Mouse (Mus musculus) liver, adult 2 months (tissue): ENCODE results near the gene Arid5a. TPM values are rescaled to one million over a fixed set of nuclear protein-coding genes. Genes with fewer than 3 reads are reported as not detected.
A peak's percentile ranks its signal among the peaks of the same experiment; 100 is the strongest.

Experiments used
- DNase-seq: peaks from one replicate; pipeline ENCODE4 v3.0.0-alpha.2; 2011; ENCODE audit warnings: low read depth, low spot score; ENCODE audit errors: extremely low read depth
- H3K27ac ChIP-seq: fragments of 200-500 bp; replicated peaks from 2 replicates; pipeline ENCODE4 v1.5.1; 2012; ENCODE audit warnings: low read depth, mild to moderate bottlenecking, control low read depth, inconsistent platforms, low read length; ENCODE audit not compliant: insufficient read depth
- H3K27me3 ChIP-seq: fragments of 200-500 bp; 2 replicates; pipeline ENCODE4 v1.6.1; 2012; ENCODE audit warnings: mild to moderate bottlenecking, moderate library complexity, low read length, inconsistent platforms; ENCODE audit not compliant: control insufficient read depth, insufficient read depth
- H3K36me3 ChIP-seq: fragments of 200-500 bp; 2 replicates; pipeline ENCODE4 v1.6.1; 2012; ENCODE audit warnings: low read length, inconsistent platforms; ENCODE audit not compliant: control insufficient read depth, insufficient read depth
- H3K4me1 ChIP-seq: fragments of 200-500 bp; 2 replicates; pipeline ENCODE4 v1.6.1; 2011; ENCODE audit warnings: low read length; ENCODE audit not compliant: control insufficient read depth, insufficient read depth
- H3K4me3 ChIP-seq: fragments of 200-500 bp; 2 replicates; pipeline ENCODE4 v1.5.1; 2011; ENCODE audit warnings: low read depth, mild to moderate bottlenecking, control low read depth, low read length, moderate library complexity; ENCODE audit not compliant: insufficient read depth
- H3K79me2 ChIP-seq: fragments of 200-500 bp; 2 replicates; pipeline ENCODE4 v1.6.1; 2012; ENCODE audit warnings: inconsistent platforms, mild to moderate bottlenecking, low read length, moderate library complexity; ENCODE audit not compliant: control insufficient read depth, insufficient read depth
- H3K9ac ChIP-seq: fragments of 200-500 bp; 2 replicates; pipeline ENCODE4 v1.6.1; 2012; ENCODE audit warnings: low read depth, mild to moderate bottlenecking, control low read depth, inconsistent platforms, low read length
- CTCF ChIP-seq: fragments of 200-500 bp; IDR thresholded peaks from 2 replicates; pipeline ENCODE4 v1.5.1; 2011; ENCODE audit warnings: low read depth, low read length, control low read depth
- POLR2A ChIP-seq: fragments of 200-500 bp; IDR thresholded peaks from 2 replicates; pipeline ENCODE4 v1.6.1; 2011; ENCODE audit warnings: low read length, control low read depth; ENCODE audit not compliant: insufficient read depth; ENCODE audit errors: extremely low read depth
- WGBS: fragments of 180-500 bp; shearing (Covaris S2); methylation state at CpG from one replicate; pipeline ENCODE4 v1.1.7; 2018; 5-methylcytosine and 5-hydroxymethylcytosine counted together
- polyA plus RNA-seq: library from polyadenylated mRNA; depleted of rRNA; stranded (reverse); fragments of >200 nt; gene quantifications from 2 replicates; pipeline ENCODE4 v1.2.3, GENCODE M21; 2012; rRNA removed
- total RNA-seq: library from RNA; depleted of rRNA; stranded (reverse); fragments of >200 nt; gene quantifications from 2 replicates; pipeline ENCODE4 v1.2.3, GENCODE M21; 2014; rRNA removed

Arid5a gene
- total and polyA plus RNA-seq, 2 experiments, result 1.7 to 3.8 TPM

- H3K79me2 ChIP-seq, result peaks cover 33% of the 10 kb centered on the region; the same call in 1 of the 2 replicates
- DNase-seq, result no peak
- H3K27ac ChIP-seq, result peak overlapping the region; percentile 93
- peak overlapping the region; percentile 99 for H3K9ac ChIP-seq
- WGBS, result 45% methylated on average over 12 of the region's 12 CpGs
- H3K4me1 ChIP-seq, result peaks cover 17% of the 10 kb centered on the region
- no peak for TF ChIP-seq POLR2A
- no peak for TF ChIP-seq CTCF
- no peaks in the 10 kb centered on the region for H3K27me3 ChIP-seq
- H3K4me3 ChIP-seq, result peak overlapping the region; percentile 98
- peaks cover 18% of the 10 kb centered on the region for H3K36me3 ChIP-seq
Measured at GRCm38 (mm10) chr1:36367698-36368097, 60.2 kb downstream of the Arid5a start.

GRCm38 (mm10) chr1:36368112-36368968, 60.8 kb downstream of the Arid5a start:
- Histone ChIP-seq H3K79me2 (peaks cover 33% of the 10 kb centered on the region; the same call in 1 of the 2 replicates), H3K36me3 (peaks cover 16% of the 10 kb centered on the region), H3K4me3 (peak overlapping the region; percentile 98), H3K9ac (peak overlapping the region; percentile 99), H3K4me1 (peaks cover 17% of the 10 kb centered on the region), H3K27me3 (no peaks in the 10 kb centered on the region), H3K27ac (peak overlapping the region; percentile 93)
- WGBS, result under 1% methylated on average over 54 of the region's 55 CpGs
- TF ChIP-seq POLR2A, result no peak
- no peak for TF ChIP-seq CTCF
- DNase-seq, result peak; percentile 77

GRCm38 (mm10) chr1:36368969-36369645, 61.6 kb downstream of the Arid5a start, which contains the start of gene Kansl3:
Gene Kansl3 (minus strand): TSS chr1:36369181.
- 4% methylated on average over 61 of the region's 61 CpGs for WGBS
- Histone ChIP-seq H3K4me3 (peak within 1 kb of the TSS; percentile 98), H3K9ac (peak within 1 kb of the TSS; percentile 99), H3K4me1 (peaks cover 17% of the 10 kb centered on the region), H3K79me2 (peaks cover 33% of the 10 kb centered on the region; the same call in 1 of the 2 replicates), H3K27me3 (no peaks in the 10 kb centered on the region), H3K27ac (peak within 1 kb of the TSS; percentile 93), H3K36me3 (peaks cover 10% of the 10 kb centered on the region; the same call in 1 of the 2 replicates)
- DNase-seq, result peak; percentile 74
- TF ChIP-seq POLR2A (peak; percentile 86), CTCF (no peak)

GRCm38 (mm10) chr1:36370918-36371317, 63.4 kb downstream of the Arid5a start:
- DNase-seq, result peak; percentile 94
- no peak overlapping the region for H3K9ac ChIP-seq
- H3K79me2 ChIP-seq, result peaks cover 24% of the 10 kb centered on the region; the same call in 1 of the 2 replicates
- no peaks in the 10 kb centered on the region for H3K27me3 ChIP-seq
- H3K4me3 ChIP-seq, result no peak overlapping the region
- peaks cover 3% of the 10 kb centered on the region; the same call in 1 of the 2 replicates for H3K36me3 ChIP-seq
- peaks cover 17% of the 10 kb centered on the region for H3K4me1 ChIP-seq
- H3K27ac ChIP-seq, result peak overlapping the region; percentile 60
- TF ChIP-seq CTCF, result no peak
- no peak for TF ChIP-seq POLR2A
- 25% methylated on average over 6 of the region's 6 CpGs for WGBS

GRCm38 (mm10) chr1:36371934-36372845, 64.7 kb downstream of the Arid5a start, which contains the start of gene Fer1l5:
Gene Fer1l5 (plus strand): TSS chr1:36372291.
- no peak for DNase-seq
- WGBS, result 85% methylated on average over 10 of the region's 10 CpGs

More at GRCm38 (mm10) chr1:36371934-36372845, 64.7 kb downstream of the Arid5a start, which contains the start of gene Fer1l5:
- no peaks in the 10 kb centered on the region; the same call in 1 of the 2 replicates for H3K36me3 ChIP-seq
- no peak within 1 kb of the TSS for H3K4me3 ChIP-seq
- no peaks in the 10 kb centered on the region for H3K27me3 ChIP-seq
- peaks cover 16% of the 10 kb centered on the region; the same call in 1 of the 2 replicates for H3K79me2 ChIP-seq
- H3K4me1 ChIP-seq, result peaks cover 12% of the 10 kb centered on the region
- TF ChIP-seq POLR2A, result no peak
- no peak for TF ChIP-seq CTCF
- no peak within 1 kb of the TSS for H3K9ac ChIP-seq
- no peak within 1 kb of the TSS for H3K27ac ChIP-seq

Other genes starting within 250 kb of the Arid5a start
- gene Hs6st1, start 239.3 kb upstream of the Arid5a start, total RNA-seq, result 40.2 and 43.7 TPM in 2 replicates
- 110 and 121 TPM in 2 replicates for gene Hs6st1, start 239.3 kb upstream of the Arid5a start, polyA plus RNA-seq
- 44.5 and 49.0 TPM in 2 replicates for gene Uggt1, start 63.0 kb upstream of the Arid5a start, total RNA-seq
- 11.6 and 12.6 TPM in 2 replicates for gene Uggt1, start 63.0 kb upstream of the Arid5a start, polyA plus RNA-seq
- gene Neurl3, start 33.1 kb upstream of the Arid5a start, total RNA-seq, result 3.3 and 4.0 TPM in 2 replicates
- gene Neurl3, start 33.1 kb upstream of the Arid5a start, polyA plus RNA-seq, result 3.6 and 5.3 TPM in 2 replicates
- gene Kansl3, start 61.4 kb downstream of the Arid5a start, total RNA-seq, result 14.9 and 21.7 TPM in 2 replicates
- 20.8 and 25.4 TPM in 2 replicates for gene Kansl3, start 61.4 kb downstream of the Arid5a start, polyA plus RNA-seq
- gene Fer1l5, start 64.6 kb downstream of the Arid5a start, total RNA-seq, result not detected in 2 replicates
- gene Fer1l5, start 64.6 kb downstream of the Arid5a start, polyA plus RNA-seq, result not detected in 2 replicates
- 5.1 and 7.9 TPM in 2 replicates for gene Lman2l, start 137.5 kb downstream of the Arid5a start, total RNA-seq
- gene Lman2l, start 137.5 kb downstream of the Arid5a start, polyA plus RNA-seq, result 7.7 and 9.3 TPM in 2 replicates
- 2.3 and 3.9 TPM in 2 replicates for gene Cnnm4, start 163.9 kb downstream of the Arid5a start, total RNA-seq
- gene Cnnm4, start 163.9 kb downstream of the Arid5a start, polyA plus RNA-seq, result 2.4 and 2.7 TPM in 2 replicates
- gene Cnnm3, start 204.1 kb downstream of the Arid5a start, total RNA-seq, result 4.4 and 6.8 TPM in 2 replicates
- 11.3 and 14.1 TPM in 2 replicates for gene Cnnm3, start 204.1 kb downstream of the Arid5a start, polyA plus RNA-seq
- 1.8 and 2.0 TPM in 2 replicates for gene Ankrd23, start 229.2 kb downstream of the Arid5a start, total RNA-seq
- 3.5 and 5.1 TPM in 2 replicates for gene Ankrd23, start 229.2 kb downstream of the Arid5a start, polyA plus RNA-seq
- gene Gm42417, start 231.7 kb downstream of the Arid5a start, total RNA-seq, result not detected in 2 replicates
- not detected in 2 replicates for gene Gm42417, start 231.7 kb downstream of the Arid5a start, polyA plus RNA-seq
- 2.6 and 4.9 TPM in 2 replicates for gene Ankrd39, start 239.7 kb downstream of the Arid5a start, total RNA-seq
- 7.7 and 9.4 TPM in 2 replicates for gene Ankrd39, start 239.7 kb downstream of the Arid5a start, polyA plus RNA-seq